Mouse (Mus musculus): ENCODE results near the gene Map7.

- TF ChIP-seq CTCF (IDR thresholded peaks at IDR 0.05; ENCODE audit: insufficient read depth, low read length) (no peak), POLR2A (IDR thresholded peaks at IDR 0.05; ENCODE audit: borderline replicate concordance, extremely low read depth, low read depth, low read length) (no peak)
These were observed 58.7 kb downstream of the Map7 start for GRCm38 (mm10) chr10:20206966-20207365.
